Mouse (Mus musculus) adrenal gland (tissue): ENCODE measurements around the gene Prickle1.

ENCODE experiments used
- intact Hi-C: fragments of 180-260 bp; cut with DNase I; formaldehyde crosslinking; loops from one replicate; pipeline ENCODE4 v1.15.1; 2025

Gene Prickle1

DNA sequence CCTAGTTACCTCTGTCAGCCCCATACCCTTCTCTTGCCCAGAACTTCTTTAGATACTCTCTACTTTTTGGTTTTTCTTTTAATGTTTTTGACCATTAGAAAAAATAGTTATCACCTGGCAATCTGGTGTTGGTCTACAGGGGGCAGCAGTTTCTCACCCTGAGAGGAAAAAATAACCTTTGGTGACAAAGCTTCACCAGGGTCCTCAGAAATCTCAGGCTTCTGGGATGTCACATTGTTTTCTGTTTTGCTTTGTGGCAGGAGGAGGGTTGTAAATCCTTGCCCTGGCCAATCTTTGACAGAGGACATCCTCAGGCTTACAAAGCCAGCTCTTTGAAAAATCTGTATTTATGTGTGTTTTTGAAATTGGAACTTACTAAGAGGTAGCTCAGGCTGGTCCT is 139.7 kb downstream of the Prickle1 start:
- intact Hi-C loops = loop anchor here (10.0 kb wide), 1 partner anchor 49 kb away; no protein-coding TSS in a partner anchor

DNA sequence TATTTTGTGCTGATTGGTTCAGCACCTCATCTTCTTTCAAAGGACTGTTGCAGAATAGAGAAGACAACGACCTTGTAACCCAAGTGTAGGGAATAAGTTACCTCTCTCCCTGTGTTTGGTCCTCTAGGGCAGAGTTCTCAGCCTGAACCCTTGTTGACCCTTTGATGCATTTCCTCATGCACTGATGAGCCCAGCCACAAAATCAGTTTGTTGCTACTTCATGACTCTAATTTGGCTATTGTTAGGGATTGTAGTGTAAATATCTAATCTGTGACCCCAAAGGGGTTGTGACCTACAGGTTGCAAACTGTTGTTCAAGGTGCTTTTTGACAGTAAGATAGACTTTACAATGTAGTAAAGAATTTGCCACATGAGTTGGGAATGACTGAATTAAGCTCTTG is 142.4 kb downstream of the Prickle1 start:
- intact Hi-C loops = loop anchor here (10.0 kb wide), 1 partner anchor 52 kb away; no protein-coding TSS in a partner anchor
